Mouse (Mus musculus): Measurements from ENCODE around the gene Stab1. TPM values are rescaled to one million over a fixed set of nuclear protein-coding genes. Genes with fewer than 3 reads are reported as not detected.

Stab1 gene
- polyA plus RNA-seq, 1 experiment from 2014 or later = 28.0 TPM

DNA sequence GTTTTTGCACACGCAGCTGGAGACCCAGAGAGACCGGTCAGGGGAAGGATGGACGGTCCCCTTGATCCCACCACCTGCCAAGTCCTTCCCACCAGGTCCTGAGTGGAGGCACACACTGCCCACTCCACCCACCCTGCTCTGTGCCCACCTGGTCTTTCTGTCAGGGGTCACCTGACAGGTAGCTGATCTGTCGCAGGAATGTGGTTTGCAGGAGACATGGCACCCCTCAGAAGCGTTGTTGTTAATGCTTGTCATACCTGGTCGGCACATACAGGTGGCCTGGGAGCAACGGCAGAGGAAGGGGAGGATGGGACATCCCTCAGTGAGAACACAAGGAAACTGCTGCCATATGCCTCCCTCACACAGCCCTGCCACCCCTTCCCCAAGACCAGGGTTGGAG lies 7.2 kb downstream of the Stab1 start:
- WGBS (ENCODE audit: insufficient replicate concordance) = 79% methylated on average over 7 of the region's 7 CpGs
- no peak overlapping the region for H3K27ac ChIP-seq

DNA sequence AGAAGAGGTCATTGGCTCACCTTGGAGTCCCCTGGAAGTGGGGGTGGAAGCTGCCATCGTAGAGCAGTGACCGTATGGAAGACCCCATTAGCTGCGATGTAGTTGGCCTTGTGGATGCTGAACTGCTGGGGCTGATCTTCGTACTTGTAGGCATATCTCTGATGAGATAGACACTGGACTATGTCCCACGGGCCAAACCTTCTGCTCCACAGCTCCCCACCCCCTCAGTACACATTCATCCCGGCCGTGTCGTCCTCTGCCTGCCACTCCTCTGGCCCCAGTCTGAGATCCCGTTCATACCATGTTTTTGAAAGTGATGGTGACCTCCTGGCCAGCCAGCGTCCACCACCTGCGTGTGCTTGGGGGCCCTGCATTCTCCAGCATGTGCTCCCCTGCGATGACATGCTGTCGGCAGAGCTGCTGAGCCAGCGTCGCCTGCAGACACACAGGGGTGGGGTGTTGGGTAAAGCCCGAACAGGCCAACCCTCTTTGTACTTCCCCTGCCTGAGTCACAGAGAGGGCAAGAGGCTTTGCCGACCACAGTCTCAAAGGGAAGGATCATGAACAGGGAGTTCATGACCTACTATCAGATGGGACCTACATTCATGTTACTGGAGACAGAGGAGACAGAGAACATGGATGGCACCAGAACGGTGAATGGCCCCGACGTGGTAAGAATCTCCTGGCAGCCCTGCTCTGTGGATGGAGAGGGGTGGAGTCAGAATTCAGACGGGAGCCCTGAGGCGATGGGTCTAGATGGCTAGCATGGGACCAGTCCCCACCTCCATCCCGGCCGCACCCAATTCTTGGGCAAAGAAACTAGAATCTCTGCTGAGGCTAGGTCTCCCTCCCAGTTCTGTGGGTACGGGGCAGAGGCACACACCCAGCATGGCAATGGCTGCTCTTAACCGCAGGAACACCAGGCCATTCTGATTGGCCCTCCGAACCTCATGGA lies 8.0 kb downstream of the Stab1 start:
- peaks cover 32% of the 10 kb centered on the region for H3K4me1 ChIP-seq
- H3K9ac ChIP-seq = no peak overlapping the region
- H3K36me3 ChIP-seq = no peaks in the 10 kb centered on the region
- peak overlapping the region; percentile 31 for H3K4me2 ChIP-seq
- H3K4me3 ChIP-seq = no peak overlapping the region
- H3K9me3 ChIP-seq (replicated peaks) = no peaks in the 10 kb centered on the region
- H3K27ac ChIP-seq = peak overlapping the region; percentile 37; the same call in 1 of the 2 replicates
- peak; percentile 42 for ATAC-seq
- 61% methylated on average over 27 of the region's 27 CpGs for WGBS (ENCODE audit: insufficient replicate concordance)
- H3K27me3 ChIP-seq (replicated peaks) = peaks cover 31% of the 10 kb centered on the region; the same call in 1 of the 2 replicates

More for the DNA sequence above, 7.2 kb downstream of the Stab1 start:
- peaks cover 39% of the 10 kb centered on the region for H3K4me1 ChIP-seq
- H3K27me3 ChIP-seq (replicated peaks) = peaks cover 33% of the 10 kb centered on the region; the same call in 1 of the 2 replicates
- H3K9me3 ChIP-seq (replicated peaks) = no peaks in the 10 kb centered on the region
- no peak overlapping the region for H3K9ac ChIP-seq
- no peaks in the 10 kb centered on the region for H3K36me3 ChIP-seq
- no peak overlapping the region for H3K4me3 ChIP-seq
- H3K4me2 ChIP-seq = no peak overlapping the region
- no peak for ATAC-seq

DNA sequence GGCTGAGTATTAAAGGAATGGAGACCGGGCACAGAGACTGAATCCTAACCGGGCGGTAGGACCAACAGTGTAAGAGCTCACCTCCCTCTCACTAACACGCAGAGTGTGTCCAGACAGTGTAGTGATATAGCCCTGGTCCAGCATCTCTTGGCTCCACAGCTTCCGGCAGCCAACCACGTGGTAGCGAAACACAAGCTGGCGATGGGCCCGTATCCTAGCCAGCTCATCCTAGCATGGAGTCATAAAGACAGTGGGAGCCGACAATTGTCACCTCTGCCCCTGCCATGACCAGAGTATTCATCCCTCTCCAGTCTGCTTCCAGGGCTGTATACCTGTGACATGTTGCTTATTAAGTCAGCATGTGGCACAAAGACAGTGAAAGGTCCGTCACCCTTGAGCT lies 22.7 kb downstream of the Stab1 start:
- H3K4me1 ChIP-seq = no peaks in the 10 kb centered on the region
- WGBS (ENCODE audit: insufficient replicate concordance) = 84% methylated on average over 11 of the region's 11 CpGs
- H3K4me2 ChIP-seq = no peak overlapping the region
- H3K9ac ChIP-seq = no peak overlapping the region
- H3K36me3 ChIP-seq = peaks cover 38% of the 10 kb centered on the region
- H3K27ac ChIP-seq = no peak overlapping the region
- peaks cover 8% of the 10 kb centered on the region; the same call in 1 of the 2 replicates for H3K9me3 ChIP-seq (replicated peaks)
- peaks cover 13% of the 10 kb centered on the region; the same call in 1 of the 2 replicates for H3K27me3 ChIP-seq (replicated peaks)
- H3K4me3 ChIP-seq = no peak overlapping the region
- no peak for ATAC-seq

DNA sequence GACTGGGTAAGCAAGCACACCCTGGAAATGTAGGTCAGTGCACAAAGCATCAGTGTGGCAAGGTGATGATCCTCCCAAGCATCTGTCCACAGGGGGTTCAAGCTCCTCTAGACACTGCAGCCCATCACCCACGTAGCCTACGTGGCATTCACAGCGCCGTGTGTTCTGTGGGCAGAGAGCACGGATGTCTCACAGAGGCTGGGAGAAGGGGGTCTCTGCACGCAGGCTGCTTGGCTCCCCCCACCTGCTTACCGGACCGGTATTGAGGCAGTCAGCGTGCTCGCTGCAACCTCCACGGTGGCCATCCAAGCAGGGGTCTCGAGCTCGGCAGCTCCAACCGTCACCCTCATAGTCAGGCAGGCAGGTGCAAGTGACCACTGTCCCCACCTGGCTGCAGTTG lies 27.4 kb downstream of the Stab1 start:
- no peak overlapping the region for H3K4me2 ChIP-seq
- no peaks in the 10 kb centered on the region for H3K27me3 ChIP-seq (replicated peaks)
- H3K4me3 ChIP-seq = no peak overlapping the region
- peaks cover 78% of the 10 kb centered on the region for H3K36me3 ChIP-seq
- no peak for ATAC-seq
- H3K9me3 ChIP-seq (replicated peaks) = peaks cover 8% of the 10 kb centered on the region; the same call in 1 of the 2 replicates
- H3K9ac ChIP-seq = no peak overlapping the region
- 92% methylated on average over 14 of the region's 14 CpGs for WGBS (ENCODE audit: insufficient replicate concordance)
- H3K4me1 ChIP-seq = no peaks in the 10 kb centered on the region
- H3K27ac ChIP-seq = no peak overlapping the region

DNA sequence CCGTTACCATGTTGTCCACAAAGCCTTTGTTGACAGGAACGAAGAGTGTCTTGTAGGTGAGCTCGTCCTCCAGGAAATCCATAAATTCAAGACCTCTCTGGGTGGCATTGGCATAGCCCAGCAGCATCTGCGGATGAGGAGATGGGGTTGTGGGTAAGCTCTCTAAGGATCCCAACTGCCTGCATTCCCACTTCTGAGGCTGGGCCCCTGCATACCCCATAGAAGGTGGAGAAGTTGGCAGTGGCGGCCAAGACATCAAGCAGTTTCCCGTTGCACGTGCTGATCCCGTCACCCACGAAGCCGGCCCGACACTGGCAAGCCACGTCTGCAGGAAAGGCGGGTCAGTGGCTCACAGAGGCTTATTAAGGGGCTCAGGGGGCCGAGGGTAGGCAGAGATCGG lies 28.3 kb downstream of the Stab1 start:
- 83% methylated on average over 15 of the region's 15 CpGs for WGBS (ENCODE audit: insufficient replicate concordance)
- H3K4me3 ChIP-seq = no peak overlapping the region
- H3K9ac ChIP-seq = no peak overlapping the region
- H3K27me3 ChIP-seq (replicated peaks) = no peaks in the 10 kb centered on the region
- H3K4me1 ChIP-seq = no peaks in the 10 kb centered on the region
- H3K9me3 ChIP-seq (replicated peaks) = peaks cover 8% of the 10 kb centered on the region; the same call in 1 of the 2 replicates
- no peak overlapping the region for H3K4me2 ChIP-seq
- ATAC-seq = no peak
- H3K27ac ChIP-seq = no peak overlapping the region
- H3K36me3 ChIP-seq = peaks cover 87% of the 10 kb centered on the region

DNA sequence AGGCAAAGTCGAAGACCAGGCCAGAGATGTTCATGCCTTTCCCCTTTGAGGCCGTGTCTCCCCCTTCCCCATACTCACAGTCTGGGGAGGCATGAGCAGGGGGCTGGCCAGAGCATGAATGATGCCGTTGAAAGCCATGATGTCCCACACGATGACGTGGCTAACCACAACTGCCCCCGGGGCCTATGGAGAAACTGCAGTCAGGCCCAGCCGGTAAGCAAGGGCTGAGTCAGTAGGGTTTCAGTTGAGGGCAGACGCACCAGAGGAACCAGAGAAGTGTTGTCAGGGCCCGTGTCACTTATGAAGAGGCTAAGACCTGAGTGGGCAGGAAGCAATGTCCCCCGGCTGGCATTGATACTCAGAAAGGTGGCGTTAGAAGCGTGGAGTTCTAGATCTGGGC lies 28.8 kb downstream of the Stab1 start:
- H3K27me3 ChIP-seq (replicated peaks) = no peaks in the 10 kb centered on the region
- no peak overlapping the region for H3K27ac ChIP-seq
- no peak overlapping the region for H3K9ac ChIP-seq
- H3K4me2 ChIP-seq = no peak overlapping the region
- peaks cover 92% of the 10 kb centered on the region for H3K36me3 ChIP-seq
- no peaks in the 10 kb centered on the region for H3K4me1 ChIP-seq
- no peak for ATAC-seq
- H3K9me3 ChIP-seq (replicated peaks) = peaks cover 8% of the 10 kb centered on the region; the same call in 1 of the 2 replicates
- H3K4me3 ChIP-seq = no peak overlapping the region
- 47% methylated on average over 12 of the region's 12 CpGs for WGBS (ENCODE audit: insufficient replicate concordance)

DNA sequence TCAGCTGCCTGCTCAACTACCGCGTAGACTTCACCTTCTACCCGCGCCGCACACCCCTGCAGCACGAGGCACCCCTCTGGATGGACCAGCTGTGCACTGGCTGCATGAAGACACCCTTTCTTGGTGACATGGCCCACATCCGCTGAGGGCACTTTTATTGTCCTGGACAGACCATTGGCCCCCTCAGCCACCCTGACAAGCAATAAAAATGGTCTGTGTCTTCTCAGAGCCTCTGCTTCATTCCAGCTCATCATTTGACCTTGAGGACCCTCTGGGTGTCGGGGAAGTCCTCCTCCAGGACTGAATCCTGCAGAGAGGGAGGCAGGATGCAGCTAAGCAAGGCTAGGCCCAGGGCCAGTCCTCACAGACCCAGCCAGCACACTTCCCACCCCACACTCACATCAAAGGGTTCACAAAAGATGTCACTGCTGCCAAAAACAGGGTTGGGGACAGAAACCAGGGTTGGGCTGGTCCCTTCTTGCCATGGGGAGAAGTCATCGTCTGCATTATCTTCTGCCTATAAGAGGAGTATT lies 29.5 kb downstream of the Stab1 start:
- 82% methylated on average over 9 of the region's 9 CpGs for WGBS (ENCODE audit: insufficient replicate concordance)
- Histone ChIP-seq H3K4me2 (no peak overlapping the region), H3K27me3 (replicated peaks) (no peaks in the 10 kb centered on the region), H3K4me3 (no peak overlapping the region), H3K27ac (no peak overlapping the region), H3K9ac (no peak overlapping the region), H3K4me1 (no peaks in the 10 kb centered on the region), H3K9me3 (replicated peaks) (peaks cover 8% of the 10 kb centered on the region; the same call in 1 of the 2 replicates), H3K36me3 (peaks cover 99% of the 10 kb centered on the region)
- ATAC-seq = no peak

DNA sequence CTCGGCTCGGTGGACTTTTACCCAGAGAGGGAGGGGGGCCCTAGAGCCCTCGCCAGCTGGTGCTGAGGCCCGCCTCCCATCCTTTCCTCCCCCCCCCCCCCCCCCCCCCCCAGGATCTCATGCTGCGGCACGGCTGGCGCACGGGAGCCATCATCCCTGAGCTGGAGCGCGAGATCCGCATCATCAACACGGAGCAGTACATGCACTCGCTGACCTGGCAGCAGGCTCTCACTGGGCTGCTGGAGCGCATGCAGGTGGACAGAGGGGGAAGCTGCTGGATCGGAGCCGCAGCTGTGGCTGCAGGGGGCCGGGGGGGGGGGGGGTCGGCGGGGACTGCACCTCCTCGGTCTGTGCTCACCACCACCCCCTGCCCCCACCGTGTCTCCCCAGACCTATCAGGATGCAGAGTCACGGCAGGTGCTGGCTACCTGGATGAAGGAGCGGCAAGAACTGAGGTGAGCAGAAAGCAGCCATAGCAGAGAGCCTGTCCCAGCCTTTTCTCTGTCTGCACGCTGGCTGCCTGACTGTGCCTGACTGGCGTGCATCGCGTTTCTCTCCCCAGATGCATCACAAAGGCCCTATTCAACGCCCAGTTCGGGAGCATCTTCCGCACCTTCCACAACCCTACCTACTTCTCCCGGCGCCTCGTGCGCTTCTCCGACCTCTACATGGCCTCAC lies 30.1 kb downstream of the Stab1 start:
- peaks cover 5% of the 10 kb centered on the region for H3K4me1 ChIP-seq
- no peak overlapping the region for H3K4me2 ChIP-seq
- 83% methylated on average over 24 of the region's 35 CpGs for WGBS (ENCODE audit: insufficient replicate concordance)
- no peaks in the 10 kb centered on the region for H3K27me3 ChIP-seq (replicated peaks)
- H3K4me3 ChIP-seq = no peak overlapping the region
- no peak overlapping the region for H3K9ac ChIP-seq
- H3K36me3 ChIP-seq = peaks cover 99% of the 10 kb centered on the region
- H3K9me3 ChIP-seq (replicated peaks) = peaks cover 8% of the 10 kb centered on the region; the same call in 1 of the 2 replicates
- no peak overlapping the region for H3K27ac ChIP-seq
- ATAC-seq = no peak

DNA sequence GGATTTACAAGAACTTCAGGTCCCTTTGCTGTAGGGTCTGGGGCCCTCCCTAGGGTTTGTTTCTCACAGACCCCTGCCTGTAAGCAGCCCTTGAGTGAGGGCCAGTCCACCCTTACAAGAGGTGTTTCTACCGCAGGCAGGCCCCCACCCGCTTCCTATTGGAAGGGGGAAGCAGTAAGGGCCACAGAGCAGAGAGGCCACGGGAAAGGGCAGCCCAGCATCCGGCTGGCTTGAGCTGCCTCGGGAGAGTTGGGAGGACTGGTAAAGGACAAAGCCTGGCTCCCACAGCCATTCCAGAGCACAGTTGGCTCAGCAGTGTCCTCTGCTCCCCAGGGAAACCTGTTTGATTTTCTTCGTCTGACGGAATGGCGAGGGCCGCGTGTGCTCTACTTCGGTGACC lies 30.6 kb downstream of the Stab1 start:
- H3K4me1 ChIP-seq = peaks cover 11% of the 10 kb centered on the region
- H3K4me3 ChIP-seq = no peak overlapping the region
- no peak overlapping the region for H3K9ac ChIP-seq
- WGBS (ENCODE audit: insufficient replicate concordance) = 74% methylated on average over 11 of the region's 11 CpGs
- H3K36me3 ChIP-seq = peaks cover 98% of the 10 kb centered on the region
- no peak for ATAC-seq
- no peak overlapping the region for H3K4me2 ChIP-seq
- H3K27ac ChIP-seq = no peak overlapping the region
- H3K9me3 ChIP-seq (replicated peaks) = peaks cover 8% of the 10 kb centered on the region; the same call in 1 of the 2 replicates
- H3K27me3 ChIP-seq (replicated peaks) = no peaks in the 10 kb centered on the region

DNA sequence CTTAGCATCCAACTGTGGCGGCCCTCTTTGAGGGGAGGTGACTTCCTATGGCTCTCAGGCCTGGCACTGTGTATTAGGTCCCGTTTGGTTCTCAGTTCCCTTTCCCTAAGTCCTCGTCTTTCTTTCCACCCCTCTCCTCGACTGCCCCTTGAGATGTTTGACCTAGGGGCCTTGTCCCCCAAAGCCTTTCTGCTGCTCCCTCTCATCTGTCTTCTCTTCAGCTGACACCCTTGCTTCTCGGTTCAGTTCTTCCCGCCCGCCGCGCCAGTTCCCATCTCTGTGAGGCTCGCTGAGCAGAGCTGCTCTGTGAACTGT lies 31.2 kb downstream of the Stab1 start:
- Histone ChIP-seq H3K36me3 (peaks cover 93% of the 10 kb centered on the region), H3K9me3 (replicated peaks) (peaks cover 4% of the 10 kb centered on the region; the same call in 1 of the 2 replicates), H3K4me1 (peaks cover 17% of the 10 kb centered on the region), H3K27ac (no peak overlapping the region), H3K27me3 (replicated peaks) (no peaks in the 10 kb centered on the region), H3K4me2 (no peak overlapping the region), H3K4me3 (no peak overlapping the region), H3K9ac (no peak overlapping the region)
- ATAC-seq = no peak
- 77% methylated on average over 10 of the region's 10 CpGs for WGBS (ENCODE audit: insufficient replicate concordance)

DNA sequence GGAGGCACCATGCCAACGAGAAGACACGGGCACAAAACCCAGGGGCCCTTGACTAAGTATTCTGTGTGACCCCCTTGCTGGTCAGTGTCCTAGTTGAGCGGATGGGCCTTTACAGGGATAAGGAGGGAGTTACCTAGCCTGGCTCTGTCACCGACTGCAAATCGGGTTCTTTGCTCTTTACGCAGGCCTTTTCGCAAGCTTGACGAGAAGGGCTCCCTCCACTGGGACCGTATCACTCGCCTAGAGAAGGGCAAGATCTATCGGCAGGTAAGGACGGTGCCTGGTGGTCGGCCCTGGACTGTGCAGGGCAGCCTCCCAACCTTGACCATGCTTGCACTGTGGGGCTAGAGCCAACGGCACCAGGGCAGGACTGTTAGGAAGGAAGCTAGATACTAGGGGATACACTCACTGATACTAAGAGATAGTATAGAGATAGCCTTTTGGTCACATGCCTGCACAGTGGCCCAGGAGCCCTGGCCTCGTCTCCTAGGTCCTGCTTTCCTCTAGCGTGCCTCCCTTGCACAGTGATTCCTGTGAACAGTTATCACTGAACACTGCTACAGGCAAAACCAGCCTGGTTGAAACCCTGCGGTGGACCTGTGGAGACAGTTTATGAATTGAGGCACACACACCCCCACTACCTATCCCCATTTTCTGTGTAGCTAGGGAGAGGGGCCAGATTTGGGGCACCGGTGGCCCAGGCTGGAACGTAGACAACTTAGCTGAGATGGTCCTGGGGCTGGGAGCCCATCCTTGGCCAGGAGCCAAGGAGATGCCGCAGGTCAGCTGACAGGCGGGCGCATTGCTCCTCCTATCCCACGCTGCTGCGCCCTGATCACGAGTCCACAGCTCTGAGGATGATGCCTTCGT lies 31.8 kb downstream of the Stab1 start:
- Histone ChIP-seq H3K4me2 (no peak overlapping the region), H3K27ac (no peak overlapping the region), H3K9ac (no peak overlapping the region), H3K4me3 (no peak overlapping the region), H3K36me3 (peaks cover 87% of the 10 kb centered on the region), H3K9me3 (replicated peaks) (no peaks in the 10 kb centered on the region), H3K27me3 (replicated peaks) (no peaks in the 10 kb centered on the region), H3K4me1 (peaks cover 22% of the 10 kb centered on the region)
- 84% methylated on average over 26 of the region's 26 CpGs for WGBS (ENCODE audit: insufficient replicate concordance)
- no peak for ATAC-seq

All from liver, embryonic 12.5 days (tissue).